Mouse (Mus musculus): Measurements from ENCODE around the gene Itgb4. TPM values are rescaled to one million over a fixed set of nuclear protein-coding genes. Genes with fewer than 3 reads are reported as not detected.

Itgb4 gene
- polyA plus RNA-seq (2016; fragmentation: Nextera tagmentation; extraction: Ambion mirVana): 1.1 and 1.5 TPM in 2 replicates

DNA sequence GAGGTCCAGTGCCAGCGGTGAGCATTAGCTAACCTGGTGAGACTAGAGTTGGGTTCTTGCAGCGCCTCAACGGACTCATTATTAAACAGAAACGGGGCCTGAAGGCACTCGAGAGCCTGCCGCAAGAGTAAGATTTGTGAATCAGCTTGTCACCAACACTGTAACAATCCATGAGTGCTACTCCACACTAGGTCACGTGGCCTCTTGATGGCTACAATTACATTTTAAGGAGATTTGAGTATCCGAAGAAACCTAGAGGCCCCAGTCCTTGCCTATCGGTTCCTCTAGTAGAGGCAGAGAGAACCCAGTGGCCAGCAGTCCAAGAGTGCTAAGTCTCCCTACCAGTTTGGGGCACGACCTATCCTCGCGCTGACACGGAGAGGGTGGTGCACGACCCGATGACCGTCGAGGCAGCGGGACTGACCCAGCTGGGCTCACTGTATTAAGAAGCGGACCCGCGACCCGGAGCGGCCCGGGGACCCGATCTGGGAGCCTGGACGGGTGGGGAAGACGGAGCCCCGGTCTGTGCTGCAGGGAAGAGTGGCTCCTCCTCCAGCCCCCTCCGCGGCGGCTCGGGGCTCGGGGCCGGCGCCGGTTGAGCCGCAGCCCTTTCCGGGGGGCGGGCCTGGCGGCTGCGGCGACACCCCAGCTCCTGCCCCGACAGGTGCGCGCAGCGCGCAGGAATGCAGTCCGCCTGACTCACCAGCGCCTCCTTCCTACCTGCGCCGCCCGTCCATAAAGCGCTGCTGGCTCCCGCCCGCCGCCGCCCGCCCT, at the start of gene Itgb4:
Itgb4 (plus strand) TSS at position 401 of the 774 bp plus-strand sequence.
- peak; percentile 57 for DNase-seq (ENCODE audit: low spot score)
- WGBS: 9% methylated on average over 58 of the region's 58 CpGs
- Histone ChIP-seq H3K9me3 (no peaks in the 10 kb centered on the region), H3K36me3 (replicated peaks) (no peaks in the 10 kb centered on the region), H3K27me3 (replicated peaks; ENCODE audit: low read depth, poor library complexity, severe bottlenecking) (peaks cover 71% of the 10 kb centered on the region), H3K27ac (replicated peaks) (peak within 1 kb of the TSS; percentile 58; the same call in 1 of the 2 replicates), H3K4me1 (peaks cover 30% of the 10 kb centered on the region), H3K4me3 (peak within 1 kb of the TSS; percentile 58)

DNA sequence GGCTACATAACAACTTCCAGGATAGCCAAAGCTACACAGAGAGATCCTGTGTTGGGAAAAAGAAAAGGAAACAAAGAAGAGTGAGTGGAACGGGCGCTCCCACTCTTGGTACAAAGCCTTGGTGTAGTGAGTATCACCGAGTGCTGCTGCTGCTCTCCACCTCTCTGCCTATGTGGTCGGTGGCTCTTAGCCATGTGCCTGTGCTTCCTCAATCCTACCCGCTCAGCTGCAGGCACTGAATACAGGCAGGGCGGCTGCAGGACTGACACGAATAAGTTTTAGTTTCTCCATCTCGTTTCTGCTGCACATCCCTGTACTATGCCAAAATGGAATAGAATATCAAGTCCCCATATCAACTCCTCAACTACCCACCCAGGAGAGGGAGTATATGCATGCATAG, 45.5 kb upstream of the Itgb4 start:
- 91% methylated on average over 8 of the region's 8 CpGs for WGBS
- DNase-seq (ENCODE audit: low spot score): no peak
- peaks cover 10% of the 10 kb centered on the region for H3K4me1 ChIP-seq
- no peaks in the 10 kb centered on the region for H3K27me3 ChIP-seq (replicated peaks; ENCODE audit: low read depth, poor library complexity, severe bottlenecking)
- no peak overlapping the region for H3K27ac ChIP-seq (replicated peaks)
- H3K36me3 ChIP-seq (replicated peaks): peaks cover 47% of the 10 kb centered on the region
- H3K4me3 ChIP-seq: no peak overlapping the region
- no peaks in the 10 kb centered on the region for H3K9me3 ChIP-seq

DNA sequence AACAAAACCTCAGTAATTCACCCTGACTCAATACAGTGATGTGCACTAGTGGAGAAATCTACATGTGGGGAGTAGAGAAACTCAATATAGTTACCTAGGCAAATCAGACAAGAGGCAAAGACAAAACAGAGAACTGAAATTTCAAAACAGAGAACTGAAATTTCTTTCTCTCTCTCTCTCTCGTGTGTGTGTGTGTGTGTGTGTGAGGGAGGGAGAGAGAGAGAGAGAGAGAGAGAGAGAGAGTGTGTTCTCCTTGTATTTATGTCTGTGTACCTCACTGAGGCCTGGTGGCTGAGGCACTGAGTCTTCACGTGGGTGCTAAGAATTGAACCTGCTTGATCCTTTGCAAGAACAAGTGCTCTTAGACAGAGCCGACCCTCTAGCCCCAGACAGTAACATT, 44.7 kb upstream of the Itgb4 start:
- Histone ChIP-seq H3K4me3 (no peak overlapping the region), H3K4me1 (peaks cover 18% of the 10 kb centered on the region), H3K27ac (replicated peaks) (no peak overlapping the region), H3K9me3 (no peaks in the 10 kb centered on the region), H3K27me3 (replicated peaks; ENCODE audit: low read depth, poor library complexity, severe bottlenecking) (no peaks in the 10 kb centered on the region), H3K36me3 (replicated peaks) (peaks cover 40% of the 10 kb centered on the region)
- no peak for DNase-seq (ENCODE audit: low spot score)
- 67% methylated on average over 3 of the region's 3 CpGs for WGBS

- 76% methylated on average over 3 of the region's 3 CpGs for WGBS
- Histone ChIP-seq H3K9me3 (no peaks in the 10 kb centered on the region), H3K27ac (replicated peaks) (no peak overlapping the region), H3K4me1 (peaks cover 20% of the 10 kb centered on the region), H3K4me3 (no peak overlapping the region), H3K27me3 (replicated peaks; ENCODE audit: low read depth, poor library complexity, severe bottlenecking) (no peaks in the 10 kb centered on the region), H3K36me3 (replicated peaks) (peaks cover 44% of the 10 kb centered on the region)
- DNase-seq (ENCODE audit: low spot score): no peak
These were observed 43.3 kb upstream of the Itgb4 start for GRCm38 (mm10) chr11:115931235-115931634.

DNA sequence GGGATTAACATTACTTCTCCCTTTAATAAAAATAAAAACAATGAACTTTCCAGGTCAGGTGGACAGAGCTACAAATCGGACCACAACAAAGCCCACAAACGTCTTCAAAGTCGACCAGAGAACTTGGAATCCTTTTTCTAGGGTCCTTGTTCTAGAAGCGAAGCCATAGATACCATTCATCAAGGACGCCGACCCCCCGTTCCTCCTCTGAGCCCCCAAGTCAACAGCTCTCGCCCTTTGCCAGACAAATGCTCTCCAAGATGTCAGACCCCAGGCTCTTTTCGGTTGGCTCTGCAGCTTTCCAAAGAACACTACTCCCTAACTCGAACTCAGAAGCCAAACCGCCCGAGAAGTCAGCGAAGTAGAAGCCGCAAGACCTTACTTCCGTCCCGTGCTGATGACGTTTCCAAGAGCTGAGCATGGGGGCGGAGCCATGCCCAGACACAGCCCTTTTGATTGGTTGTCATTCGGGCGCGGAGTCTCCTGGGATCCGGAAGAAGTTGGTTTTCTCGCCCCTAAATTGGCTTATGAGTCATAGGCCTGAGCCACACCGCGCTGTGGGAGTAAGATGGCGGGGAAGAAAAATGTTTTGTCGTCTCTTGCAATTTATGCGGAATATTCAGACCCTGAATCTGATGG, 41.3 kb upstream of the Itgb4 start, which contains the start of the genes Sap30bp and Recql5:
Sap30bp (plus strand) TSS at position 175 of the 639 bp plus-strand sequence.
Recql5 (minus strand) TSS at position 370 of the 639 bp plus-strand sequence.
- H3K36me3 ChIP-seq (replicated peaks): peaks cover 48% of the 10 kb centered on the region
- H3K4me1 ChIP-seq: peaks cover 20% of the 10 kb centered on the region
- H3K4me3 ChIP-seq: peak within 1 kb of the TSS; percentile 96
- H3K27ac ChIP-seq (replicated peaks): peak within 1 kb of the TSS; percentile 83
- no peaks in the 10 kb centered on the region for H3K27me3 ChIP-seq (replicated peaks; ENCODE audit: low read depth, poor library complexity, severe bottlenecking)
- H3K9me3 ChIP-seq: no peaks in the 10 kb centered on the region
- under 1% methylated on average over 28 of the region's 28 CpGs for WGBS
- DNase-seq (ENCODE audit: low spot score): peak; percentile 97

DNA sequence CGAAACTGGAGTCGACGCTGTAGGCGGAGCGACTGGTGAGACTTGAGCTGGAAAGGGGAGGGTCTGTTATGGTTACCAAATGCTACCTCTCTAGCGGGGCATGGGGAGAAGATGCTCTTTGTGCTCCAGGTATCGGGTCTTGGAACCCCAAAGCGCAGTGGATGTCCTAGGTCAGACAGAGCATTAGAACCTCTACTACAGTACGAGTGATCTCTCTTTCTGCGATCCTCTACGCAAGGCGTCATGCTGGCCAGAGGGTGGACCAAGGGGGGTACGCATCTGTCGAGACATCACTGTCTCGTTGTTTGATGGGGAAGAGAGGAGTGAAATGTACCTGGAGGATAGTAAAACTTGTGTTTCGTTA, 40.8 kb upstream of the Itgb4 start:
- no peaks in the 10 kb centered on the region for H3K9me3 ChIP-seq
- H3K27ac ChIP-seq (replicated peaks): peak overlapping the region; percentile 83
- 1% methylated on average over 16 of the region's 16 CpGs for WGBS
- H3K4me1 ChIP-seq: peaks cover 20% of the 10 kb centered on the region
- H3K27me3 ChIP-seq (replicated peaks; ENCODE audit: low read depth, poor library complexity, severe bottlenecking): no peaks in the 10 kb centered on the region
- DNase-seq (ENCODE audit: low spot score): no peak
- H3K36me3 ChIP-seq (replicated peaks): peaks cover 48% of the 10 kb centered on the region
- H3K4me3 ChIP-seq: peak overlapping the region; percentile 96

GRCm38 (mm10) chr11:115939690-115940329, 34.7 kb upstream of the Itgb4 start:
- no peaks in the 10 kb centered on the region for H3K27me3 ChIP-seq (replicated peaks; ENCODE audit: low read depth, poor library complexity, severe bottlenecking)
- peaks cover 99% of the 10 kb centered on the region for H3K36me3 ChIP-seq (replicated peaks)
- H3K9me3 ChIP-seq: no peaks in the 10 kb centered on the region
- WGBS: 46% methylated on average over 6 of the region's 6 CpGs
- H3K4me3 ChIP-seq: no peak overlapping the region
- peak; percentile 60 for DNase-seq (ENCODE audit: low spot score)
- no peak overlapping the region for H3K27ac ChIP-seq (replicated peaks)
- peaks cover 2% of the 10 kb centered on the region for H3K4me1 ChIP-seq

DNA sequence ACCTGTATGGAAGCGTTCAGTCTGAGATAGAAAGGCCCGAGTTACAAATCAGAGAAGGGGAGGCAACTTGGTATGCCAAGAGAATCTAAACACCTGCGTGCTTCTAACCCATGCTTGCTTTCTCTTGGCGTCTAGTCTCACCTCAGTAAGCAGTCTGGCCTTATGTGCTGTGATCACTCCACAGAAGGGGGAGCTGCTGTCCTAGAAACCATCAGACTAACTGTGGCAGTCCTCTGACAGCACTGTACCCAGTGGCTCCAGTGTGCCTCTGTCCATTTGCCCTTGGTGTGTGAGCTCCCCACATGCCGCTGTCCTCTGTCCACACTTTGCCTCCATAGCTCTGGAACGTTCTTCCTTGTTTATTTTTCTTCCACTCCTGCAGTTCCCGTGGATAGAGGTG, 32.5 kb upstream of the Itgb4 start:
- peaks cover 99% of the 10 kb centered on the region for H3K36me3 ChIP-seq (replicated peaks)
- H3K4me3 ChIP-seq: no peak overlapping the region
- H3K4me1 ChIP-seq: no peaks in the 10 kb centered on the region
- no peak for DNase-seq (ENCODE audit: low spot score)
- WGBS: 89% methylated on average over 7 of the region's 7 CpGs
- no peak overlapping the region for H3K27ac ChIP-seq (replicated peaks)
- no peaks in the 10 kb centered on the region for H3K27me3 ChIP-seq (replicated peaks; ENCODE audit: low read depth, poor library complexity, severe bottlenecking)
- H3K9me3 ChIP-seq: no peaks in the 10 kb centered on the region

GRCm38 (mm10) chr11:115945247-115945646, 29.3 kb upstream of the Itgb4 start:
- Histone ChIP-seq H3K9me3 (no peaks in the 10 kb centered on the region), H3K36me3 (replicated peaks) (peaks cover 99% of the 10 kb centered on the region), H3K4me1 (no peaks in the 10 kb centered on the region), H3K27ac (replicated peaks) (no peak overlapping the region), H3K4me3 (no peak overlapping the region), H3K27me3 (replicated peaks; ENCODE audit: low read depth, poor library complexity, severe bottlenecking) (no peaks in the 10 kb centered on the region)
- 91% methylated on average over 8 of the region's 8 CpGs for WGBS
- no peak for DNase-seq (ENCODE audit: low spot score)

DNA sequence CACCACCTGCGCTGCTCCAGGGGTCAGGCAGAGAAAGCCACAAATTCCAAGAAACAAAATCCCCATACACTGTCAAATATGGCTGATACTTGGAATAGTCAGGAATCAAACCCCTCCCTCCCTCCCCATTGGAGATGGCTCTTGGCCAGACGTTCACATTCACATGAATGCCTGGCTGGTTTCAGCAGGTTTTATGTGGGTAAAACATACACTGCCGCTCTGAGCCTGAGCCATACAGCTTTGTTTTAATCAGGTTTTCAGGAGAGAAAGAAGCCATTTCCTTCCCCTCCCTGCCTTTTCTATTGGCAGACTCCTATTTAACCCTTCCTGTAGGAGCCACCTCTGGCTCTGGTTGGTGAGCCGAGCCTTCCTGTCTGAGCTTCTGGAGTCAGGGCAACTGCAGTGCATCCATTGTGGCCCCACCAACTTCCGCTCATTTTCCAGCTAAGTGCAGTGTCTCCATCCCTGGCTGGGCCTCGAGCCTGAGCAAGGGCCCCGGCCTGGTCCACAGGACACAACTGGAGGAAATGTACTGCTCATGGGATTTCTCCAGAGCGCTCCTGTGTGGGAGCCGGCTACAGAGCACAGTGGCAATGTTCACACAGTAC, 28.2 kb upstream of the Itgb4 start:
- WGBS: 91% methylated on average over 9 of the region's 9 CpGs
- DNase-seq (ENCODE audit: low spot score): no peak
- Histone ChIP-seq H3K27me3 (replicated peaks; ENCODE audit: low read depth, poor library complexity, severe bottlenecking) (no peaks in the 10 kb centered on the region), H3K27ac (replicated peaks) (no peak overlapping the region), H3K4me1 (no peaks in the 10 kb centered on the region), H3K36me3 (replicated peaks) (peaks cover 100% of the 10 kb centered on the region), H3K9me3 (no peaks in the 10 kb centered on the region), H3K4me3 (no peak overlapping the region)

DNA sequence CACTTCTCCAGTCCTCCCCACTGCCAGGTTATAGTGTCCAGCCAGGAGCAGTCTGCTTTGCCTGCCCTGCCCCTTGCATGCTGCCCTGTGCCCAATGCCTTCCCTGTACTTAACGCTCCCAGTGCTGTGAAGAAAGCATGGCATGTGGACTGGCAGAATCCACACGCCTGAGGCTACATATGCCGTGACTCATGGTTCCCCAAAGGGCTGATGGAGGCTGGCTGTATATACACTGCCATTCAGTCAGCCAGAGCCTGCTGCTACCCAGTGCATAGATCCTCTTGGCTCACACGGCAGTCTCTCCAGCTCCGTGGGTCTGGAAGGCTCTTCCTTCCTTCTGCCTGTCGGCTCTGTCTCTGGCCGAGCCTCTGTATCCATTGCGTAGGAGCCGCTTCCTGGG, 26.2 kb upstream of the Itgb4 start:
- H3K4me3 ChIP-seq: no peak overlapping the region
- H3K27me3 ChIP-seq (replicated peaks; ENCODE audit: low read depth, poor library complexity, severe bottlenecking): no peaks in the 10 kb centered on the region
- no peak for DNase-seq (ENCODE audit: low spot score)
- H3K9me3 ChIP-seq: no peaks in the 10 kb centered on the region
- 90% methylated on average over 9 of the region's 9 CpGs for WGBS
- H3K27ac ChIP-seq (replicated peaks): no peak overlapping the region
- no peaks in the 10 kb centered on the region for H3K4me1 ChIP-seq
- peaks cover 100% of the 10 kb centered on the region for H3K36me3 ChIP-seq (replicated peaks)

DNA sequence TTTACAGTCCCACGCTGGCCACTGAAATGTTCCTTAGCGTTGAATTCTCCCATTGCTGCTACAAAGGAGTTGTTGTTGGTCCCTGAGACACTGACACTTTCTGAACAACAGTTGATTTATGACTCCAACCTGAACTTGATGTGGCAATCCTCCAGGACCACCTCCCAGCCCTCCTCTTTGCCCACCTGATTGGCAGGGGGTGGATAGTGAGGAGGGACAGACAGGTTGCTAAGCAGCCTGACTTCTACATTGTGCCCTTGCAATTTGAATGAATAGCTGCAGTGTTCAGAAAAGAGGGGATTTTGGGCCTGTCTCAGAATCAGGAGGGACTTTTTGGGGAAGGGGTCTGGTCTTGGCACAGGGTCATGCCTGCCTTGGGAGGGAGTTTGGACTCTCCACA, 23.8 kb upstream of the Itgb4 start:
- Histone ChIP-seq H3K27me3 (replicated peaks; ENCODE audit: low read depth, poor library complexity, severe bottlenecking) (no peaks in the 10 kb centered on the region), H3K36me3 (replicated peaks) (peaks cover 100% of the 10 kb centered on the region), H3K9me3 (no peaks in the 10 kb centered on the region), H3K4me3 (no peak overlapping the region), H3K27ac (replicated peaks) (no peak overlapping the region), H3K4me1 (peaks cover 11% of the 10 kb centered on the region)
- no peak for DNase-seq (ENCODE audit: low spot score)
- WGBS: 92% methylated on average over 2 of the region's 2 CpGs

Data from embryonic facial prominence, embryonic 10.5 days (tissue).